ENCODE assay signal across 21 mouse cellular contexts in the genomic region with DNA sequence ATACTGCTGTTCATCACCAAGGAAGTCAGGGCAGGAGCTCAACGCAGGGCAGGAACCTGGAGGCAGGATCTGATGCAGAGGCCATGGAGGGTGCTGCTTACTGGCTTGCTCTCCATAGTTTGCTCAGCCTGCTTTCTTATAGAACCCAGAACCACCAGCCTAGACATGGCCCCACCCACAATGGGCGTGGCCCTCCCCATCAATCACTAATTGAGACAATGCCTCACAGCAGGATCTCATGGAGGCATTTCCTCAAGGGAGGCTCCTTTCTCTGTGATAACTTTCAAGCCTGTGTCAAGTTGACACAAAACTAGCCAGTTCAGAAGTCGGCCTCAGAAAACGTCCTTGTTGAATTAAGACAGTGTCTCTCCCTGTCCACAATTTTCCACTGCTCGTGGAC. TPM values are rescaled to one million over a fixed set of nuclear protein-coding genes. Genes with fewer than 3 reads are reported as not detected.
DNase-seq lines count a peak whose midpoint lies in the region; ATAC-seq lines count a peak whose summit lies in the region.
"Had no signal": no experiment of that assay in that cellular context is flagged by ENCODE, and none has a peak within 500 bp of the region (broad histone marks: within the 10 kb centered on the region; RNA-seq: fewer than 3 reads in every experiment).

No protein-coding gene starts in this region.

- H3K9ac ChIP-seq in hindbrain, embryonic 16.5 days (ENCODE audit: low read depth, low read length): no peak overlapping the region
- H3K9ac ChIP-seq in neural tube, embryonic 11.5 days (ENCODE audit: low read length): no peak overlapping the region
- H3K9ac ChIP-seq in neural tube, embryonic 15.5 days (replicated peaks): no peak overlapping the region
- H3K9ac ChIP-seq: limb, embryonic 13.5 days; liver, embryonic 12.5 days had no signal

- 63% methylated on average over 5 of the region's 5 CpGs for WGBS in hindbrain, embryonic 10.5 days
- 50% methylated on average over 5 of the region's 5 CpGs for WGBS in hindbrain, embryonic 16.5 days
- 70% methylated on average over 5 of the region's 5 CpGs for WGBS in neural tube, embryonic 11.5 days
- 59% methylated on average over 5 of the region's 5 CpGs for WGBS in neural tube, embryonic 15.5 days
- 70% methylated on average over 5 of the region's 5 CpGs for WGBS in embryonic facial prominence, embryonic 10.5 days

- DNase-seq in hindbrain, embryonic 10.5 days (ENCODE audit: low spot score): no peak
- DNase-seq in neural tube, embryonic 11.5 days (ENCODE audit: low spot score): no peak
- no peak for DNase-seq in embryonic facial prominence, embryonic 10.5 days (ENCODE audit: low spot score)
- DNase-seq in gastrocnemius, adult 18-20 months (ENCODE audit: low spot score): no peak
- no peak for DNase-seq in thymus, postnatal 10 days (ENCODE audit: low spot score in 2 of 2)
- DNase-seq: adrenal gland, postnatal 25 days; cerebellum, adult 8-10 months; heart, postnatal 4 days; kidney, adult 2 months; layer of hippocampus, adult 9-11 months; lung, adult 18-20 months; lung, postnatal 10 days; thymus, adult 18-20 months; thymus, postnatal 4 days had no signal

- no peaks in the 10 kb centered on the region for H3K9me3 ChIP-seq in hindbrain, embryonic 10.5 days
- no peaks in the 10 kb centered on the region for H3K9me3 ChIP-seq in hindbrain, embryonic 16.5 days (ENCODE audit: control insufficient read depth, low read length)
- H3K9me3 ChIP-seq in neural tube, embryonic 11.5 days (ENCODE audit: control insufficient read depth, low read length): no peaks in the 10 kb centered on the region
- no peaks in the 10 kb centered on the region for H3K9me3 ChIP-seq in neural tube, embryonic 15.5 days (replicated peaks)
- no peaks in the 10 kb centered on the region for H3K9me3 ChIP-seq in embryonic facial prominence, embryonic 10.5 days
- H3K9me3 ChIP-seq: heart, embryonic 10.5 days; limb, embryonic 13.5 days; liver, embryonic 12.5 days had no signal

- no peak overlapping the region for H3K4me2 ChIP-seq in hindbrain, embryonic 16.5 days (ENCODE audit: low read length)
- H3K4me2 ChIP-seq in neural tube, embryonic 11.5 days (ENCODE audit: low read depth): no peak overlapping the region
- H3K4me2 ChIP-seq in neural tube, embryonic 15.5 days: no peak overlapping the region
- H3K4me2 ChIP-seq: limb, embryonic 13.5 days; liver, embryonic 12.5 days had no signal

- H3K27ac ChIP-seq in hindbrain, embryonic 10.5 days: peak overlapping the region; percentile 96
- H3K27ac ChIP-seq in hindbrain, embryonic 16.5 days (ENCODE audit: low read depth, low read length): no peak overlapping the region
- peak overlapping the region; percentile 96 for H3K27ac ChIP-seq in neural tube, embryonic 11.5 days (ENCODE audit: low read depth, low read length)
- H3K27ac ChIP-seq in neural tube, embryonic 15.5 days (replicated peaks): no peak overlapping the region
- H3K27ac ChIP-seq in embryonic facial prominence, embryonic 10.5 days (replicated peaks): peak overlapping the region; percentile 86; the same call in 1 of the 2 replicates
- H3K27ac ChIP-seq: heart, embryonic 10.5 days; kidney, postnatal 0 days; limb, embryonic 13.5 days; liver, embryonic 12.5 days had no signal

- no peaks in the 10 kb centered on the region for H3K36me3 ChIP-seq in hindbrain, embryonic 10.5 days
- H3K36me3 ChIP-seq in hindbrain, embryonic 16.5 days (ENCODE audit: control insufficient read depth, insufficient read depth, low read length): no peaks in the 10 kb centered on the region
- no peaks in the 10 kb centered on the region for H3K36me3 ChIP-seq in neural tube, embryonic 11.5 days (ENCODE audit: control insufficient read depth, insufficient read depth, low read length)
- no peaks in the 10 kb centered on the region for H3K36me3 ChIP-seq in neural tube, embryonic 15.5 days
- H3K36me3 ChIP-seq in embryonic facial prominence, embryonic 10.5 days (replicated peaks): no peaks in the 10 kb centered on the region
- H3K36me3 ChIP-seq: heart, embryonic 10.5 days; limb, embryonic 13.5 days; liver, embryonic 12.5 days had no signal

- H3K27me3 ChIP-seq in hindbrain, embryonic 10.5 days (ENCODE audit: insufficient read depth, poor library complexity, severe bottlenecking): peaks cover 7% of the 10 kb centered on the region; the same call in 1 of the 2 replicates
- no peaks in the 10 kb centered on the region for H3K27me3 ChIP-seq in hindbrain, embryonic 16.5 days (replicated peaks; ENCODE audit: control insufficient read depth, insufficient read depth, low read length)
- H3K27me3 ChIP-seq in neural tube, embryonic 11.5 days (ENCODE audit: control insufficient read depth, insufficient read depth, low read length): no peaks in the 10 kb centered on the region
- H3K27me3 ChIP-seq in neural tube, embryonic 15.5 days (replicated peaks): no peaks in the 10 kb centered on the region
- peaks cover 64% of the 10 kb centered on the region for H3K27me3 ChIP-seq in embryonic facial prominence, embryonic 10.5 days (replicated peaks; ENCODE audit: low read depth, poor library complexity, severe bottlenecking)

- no peak overlapping the region for H3K4me3 ChIP-seq in hindbrain, embryonic 10.5 days
- no peak overlapping the region for H3K4me3 ChIP-seq in hindbrain, embryonic 16.5 days (ENCODE audit: low read length)
- H3K4me3 ChIP-seq in neural tube, embryonic 11.5 days (ENCODE audit: low read depth, low read length): no peak overlapping the region
- H3K4me3 ChIP-seq in neural tube, embryonic 15.5 days (replicated peaks): no peak overlapping the region
- H3K4me3 ChIP-seq in embryonic facial prominence, embryonic 10.5 days: no peak overlapping the region
- H3K4me3 ChIP-seq: heart, embryonic 10.5 days; limb, embryonic 13.5 days; liver, embryonic 12.5 days had no signal

- H3K4me1 ChIP-seq in hindbrain, embryonic 10.5 days (replicated peaks): peaks cover 69% of the 10 kb centered on the region
- peaks cover 19% of the 10 kb centered on the region for H3K4me1 ChIP-seq in hindbrain, embryonic 16.5 days (ENCODE audit: control insufficient read depth, insufficient read depth, low read depth, low read length)
- H3K4me1 ChIP-seq in neural tube, embryonic 11.5 days (ENCODE audit: control insufficient read depth, insufficient read depth, low read length): peaks cover 32% of the 10 kb centered on the region
- peaks cover 32% of the 10 kb centered on the region for H3K4me1 ChIP-seq in neural tube, embryonic 15.5 days
- H3K4me1 ChIP-seq in embryonic facial prominence, embryonic 10.5 days: peaks cover 41% of the 10 kb centered on the region

- ATAC-seq in hindbrain, embryonic 16.5 days: no peak
- ATAC-seq in neural tube, embryonic 11.5 days (ENCODE audit: insufficient read depth, low FRiP score, low TSS enrichment): no peak
- no peak for ATAC-seq in neural tube, embryonic 15.5 days (ENCODE audit: low FRiP score)
- ATAC-seq: liver, embryonic 12.5 days had no signal

RNA-seq across cellular contexts. Expression of a gene that starts 16.5 kb away (rescaled TPM):
- 0.35 and 1.4 TPM in 2 replicates for polyA plus RNA-seq in hindbrain, embryonic 10.5 days (2016; fragmentation: Nextera tagmentation; extraction: Ambion mirVana)
- polyA plus RNA-seq in hindbrain, embryonic 16.5 days (2015; fragmentation: Nextera tagmentation; extraction: Ambion mirVana): 1.2 and 1.3 TPM in 2 replicates
- 0.53 and 1.3 TPM in 2 replicates for polyA plus RNA-seq in neural tube, embryonic 11.5 days (2014; fragmentation: Nextera tagmentation; extraction: Ambion mirVana)
- polyA plus RNA-seq in neural tube, embryonic 15.5 days (2015; fragmentation: Nextera tagmentation; extraction: Ambion mirVana): 1.7 and 2.5 TPM in 2 replicates
- 0.35 and 0.69 TPM in 2 replicates for polyA plus RNA-seq in embryonic facial prominence, embryonic 10.5 days (2016; fragmentation: Nextera tagmentation; extraction: Ambion mirVana)
- under 1 TPM; 0.57 to 0.68 TPM for total RNA-seq in gastrocnemius, adult 18-20 months (2021)
- total RNA-seq: granulocyte monocyte progenitor cell, adult 5-6 weeks had no signal
- polyA plus RNA-seq: heart, embryonic 10.5 days; kidney, adult 2 months had no signal

RNA-seq across cellular contexts. Expression of a gene that starts 19.8 kb away (rescaled TPM):
- 0.19 and 0.42 TPM in 2 replicates for polyA plus RNA-seq in hindbrain, embryonic 10.5 days (2016; fragmentation: Nextera tagmentation; extraction: Ambion mirVana)
- 6.6 and 7.7 TPM in 2 replicates for polyA plus RNA-seq in hindbrain, embryonic 16.5 days (2015; fragmentation: Nextera tagmentation; extraction: Ambion mirVana)
- polyA plus RNA-seq in neural tube, embryonic 11.5 days (2014; fragmentation: Nextera tagmentation; extraction: Ambion mirVana): 0.53 and 0.90 TPM in 2 replicates
- 5.8 and 6.2 TPM in 2 replicates for polyA plus RNA-seq in neural tube, embryonic 15.5 days (2015; fragmentation: Nextera tagmentation; extraction: Ambion mirVana)
- 0.20 and 0.80 TPM in 2 replicates for polyA plus RNA-seq in embryonic facial prominence, embryonic 10.5 days (2016; fragmentation: Nextera tagmentation; extraction: Ambion mirVana)
- total RNA-seq in gastrocnemius, adult 18-20 months (2021): 1 to 10 TPM; 1.2 to 1.9 TPM
- total RNA-seq: granulocyte monocyte progenitor cell, adult 5-6 weeks; heart, postnatal 4 days had no signal
- polyA plus RNA-seq: heart, embryonic 10.5 days had no signal

RNA-seq across cellular contexts. Expression of a gene that starts 40.7 kb away (rescaled TPM):
- 37.2 and 40.9 TPM in 2 replicates for polyA plus RNA-seq in hindbrain, embryonic 10.5 days (2016; fragmentation: Nextera tagmentation; extraction: Ambion mirVana)
- polyA plus RNA-seq in hindbrain, embryonic 16.5 days (2015; fragmentation: Nextera tagmentation; extraction: Ambion mirVana): 35.6 and 35.9 TPM in 2 replicates
- 28.6 and 30.0 TPM in 2 replicates for polyA plus RNA-seq in neural tube, embryonic 11.5 days (2014; fragmentation: Nextera tagmentation; extraction: Ambion mirVana)
- 31.4 and 40.2 TPM in 2 replicates for polyA plus RNA-seq in neural tube, embryonic 15.5 days (2015; fragmentation: Nextera tagmentation; extraction: Ambion mirVana)
- 34.0 and 35.9 TPM in 2 replicates for polyA plus RNA-seq in embryonic facial prominence, embryonic 10.5 days (2016; fragmentation: Nextera tagmentation; extraction: Ambion mirVana)
- total RNA-seq in gastrocnemius, adult 18-20 months (2021): 10 to 100 TPM; 16.0 to 22.4 TPM

Comparison
In these comparisons a context has a peak if more than half of its experiments do, and no peak if none do; other contexts are left out.
1. H3K27ac ChIP-seq: peak in hindbrain, embryonic 10.5 days (single experiment), neural tube, embryonic 11.5 days (single experiment) and embryonic facial prominence, embryonic 10.5 days (single experiment); none in hindbrain, embryonic 16.5 days (single experiment) and neural tube, embryonic 15.5 days (single experiment).